Mouse (Mus musculus): ENCODE measurements around the gene Olfr1195.
"Not testable (repeated sequence)": the region's sequence is repeated elsewhere in the genome, so short reads cannot be mapped to it uniquely, and the experiment has no call there.

The Olfr1195 gene

DNA sequence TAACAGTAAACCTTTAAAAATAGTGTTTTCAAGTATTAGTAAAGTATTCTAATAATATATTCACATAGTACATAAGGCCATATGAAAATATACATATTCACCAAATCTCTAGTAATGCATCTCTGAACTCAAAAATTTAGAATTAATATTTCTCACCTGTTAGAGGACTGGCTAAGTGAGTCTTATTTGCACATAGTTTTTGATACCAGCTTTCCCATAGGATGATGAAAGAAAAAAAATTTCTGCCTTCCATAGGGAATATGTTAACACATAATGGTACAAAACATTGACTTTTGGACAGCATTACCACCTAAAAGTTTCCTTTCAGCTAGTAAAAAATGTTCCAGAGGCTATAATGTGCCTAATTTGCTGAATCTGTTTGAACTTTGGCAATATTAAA, at the start of gene Olfr1195:
TSS of gene Olfr1195 (minus strand) at position 101 of the 400 bp plus-strand sequence.
- DNase-seq: no peak

DNA sequence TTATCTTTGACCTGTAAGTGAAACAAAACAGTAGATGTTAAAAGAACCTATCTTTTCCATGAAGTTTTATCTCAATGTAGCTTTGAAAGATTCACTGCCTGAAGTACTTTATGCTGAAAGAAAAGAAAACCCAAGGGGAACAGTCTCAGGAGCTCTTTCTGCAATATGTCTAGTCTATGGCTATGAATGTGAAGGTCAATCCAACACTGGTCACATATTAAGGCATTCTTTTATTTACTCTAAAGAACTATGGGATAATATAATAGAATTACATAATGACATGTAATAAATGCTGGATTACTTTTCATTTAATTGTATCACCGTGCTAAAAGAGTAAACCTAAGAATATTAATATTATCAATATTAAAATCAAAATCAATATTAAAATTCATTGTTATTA, 43.3 kb upstream of the Olfr1195 start, which contains the start of gene Olfr1197:
TSS of gene Olfr1197 (minus strand) at position 101 of the 400 bp plus-strand sequence.
- DNase-seq: no peak

DNA sequence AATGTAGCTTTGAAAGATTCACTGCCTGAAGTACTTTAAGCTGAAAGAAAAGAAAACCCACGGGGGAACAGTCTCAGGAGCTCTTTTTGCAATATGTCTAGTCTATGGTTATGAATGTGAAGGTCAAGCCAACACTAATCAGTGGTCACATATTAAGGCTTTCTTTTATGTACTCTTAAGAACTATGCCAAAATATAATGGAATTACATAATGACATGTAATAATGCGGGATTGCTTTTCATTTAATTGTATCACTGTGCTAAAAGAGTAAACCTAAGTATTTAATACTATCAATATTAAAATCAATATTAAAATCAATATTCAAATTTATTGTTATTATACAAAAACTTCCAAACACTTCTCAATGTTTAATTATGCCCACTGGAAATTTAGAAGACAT, 15.5 kb upstream of the Olfr1195 start, which contains the start of gene Olfr1196:
TSS of gene Olfr1196 (minus strand) at position 101 of the 400 bp plus-strand sequence.
- DNase-seq: no peak

DNA sequence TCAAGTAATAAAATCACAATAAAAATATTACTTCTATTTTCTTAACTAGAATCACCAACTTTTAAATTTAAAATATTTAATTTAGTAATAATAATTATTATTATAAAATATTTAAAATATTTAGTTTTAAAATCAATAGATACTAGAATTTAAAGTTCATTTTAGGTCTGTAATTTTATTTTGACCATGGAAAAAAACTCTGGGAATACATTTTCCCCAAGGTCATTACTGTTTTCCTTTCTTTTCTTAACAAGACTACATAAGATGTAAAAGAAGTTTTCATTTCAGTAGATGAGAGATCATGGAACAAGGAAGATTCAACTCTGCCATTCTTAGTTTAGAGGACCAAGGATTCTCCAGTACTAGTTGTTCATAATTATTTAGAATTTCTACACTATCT, 13.7 kb downstream of the Olfr1195 start, which contains the start of gene Olfr1193:
TSS of gene Olfr1193 (plus strand) at position 301 of the 400 bp plus-strand sequence.
- not testable (repeated sequence) for DNase-seq

DNA sequence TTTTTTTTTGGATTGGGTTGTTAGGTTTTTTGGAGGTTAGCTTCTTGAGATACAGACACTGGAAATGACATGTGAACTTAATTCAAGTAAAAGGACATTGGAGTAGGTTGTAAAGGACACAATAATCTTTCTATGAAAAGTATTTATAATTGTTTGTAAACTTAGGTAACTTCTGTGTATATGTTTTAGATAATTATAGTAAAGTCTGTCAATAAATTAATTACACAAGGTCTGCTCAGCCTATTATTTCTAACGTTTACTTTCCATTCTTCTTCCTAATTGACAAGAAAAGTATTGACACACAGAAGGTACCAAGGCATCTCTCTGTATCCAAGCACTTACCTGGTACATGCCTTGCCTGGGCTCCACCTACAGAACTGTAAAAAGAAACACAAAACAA, 40.8 kb downstream of the Olfr1195 start, which contains the start of gene Olfr1192-ps1:
TSS of gene Olfr1192-ps1 (plus strand) at position 301 of the 400 bp plus-strand sequence.
- DNase-seq: no peak

DNA sequence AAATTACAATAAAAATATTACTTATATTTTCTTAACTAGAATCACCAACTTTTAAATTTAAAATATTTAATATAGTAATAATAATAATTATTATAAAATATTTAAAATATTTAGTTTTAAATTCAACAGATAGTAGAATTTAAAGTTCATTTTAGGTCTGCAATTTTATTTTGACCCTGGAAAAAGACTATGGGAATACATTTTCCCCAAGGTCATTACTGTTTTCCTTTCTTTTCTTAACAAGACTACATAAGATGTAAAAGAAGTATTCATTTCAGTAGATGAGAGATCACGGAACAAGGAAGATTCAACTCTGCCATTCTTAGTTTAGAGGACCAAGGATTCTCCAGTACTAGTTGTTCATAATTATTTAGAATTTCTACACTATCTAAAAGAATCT, 48.7 kb downstream of the Olfr1195 start, which contains the start of gene Olfr1191-ps1:
TSS of gene Olfr1191-ps1 (plus strand) at position 301 of the 400 bp plus-strand sequence.
- not testable (repeated sequence) for DNase-seq

All from thymus, adult 18-20 months (tissue).